Mouse (Mus musculus): ENCODE results near the gene Pdik1l.

DNA sequence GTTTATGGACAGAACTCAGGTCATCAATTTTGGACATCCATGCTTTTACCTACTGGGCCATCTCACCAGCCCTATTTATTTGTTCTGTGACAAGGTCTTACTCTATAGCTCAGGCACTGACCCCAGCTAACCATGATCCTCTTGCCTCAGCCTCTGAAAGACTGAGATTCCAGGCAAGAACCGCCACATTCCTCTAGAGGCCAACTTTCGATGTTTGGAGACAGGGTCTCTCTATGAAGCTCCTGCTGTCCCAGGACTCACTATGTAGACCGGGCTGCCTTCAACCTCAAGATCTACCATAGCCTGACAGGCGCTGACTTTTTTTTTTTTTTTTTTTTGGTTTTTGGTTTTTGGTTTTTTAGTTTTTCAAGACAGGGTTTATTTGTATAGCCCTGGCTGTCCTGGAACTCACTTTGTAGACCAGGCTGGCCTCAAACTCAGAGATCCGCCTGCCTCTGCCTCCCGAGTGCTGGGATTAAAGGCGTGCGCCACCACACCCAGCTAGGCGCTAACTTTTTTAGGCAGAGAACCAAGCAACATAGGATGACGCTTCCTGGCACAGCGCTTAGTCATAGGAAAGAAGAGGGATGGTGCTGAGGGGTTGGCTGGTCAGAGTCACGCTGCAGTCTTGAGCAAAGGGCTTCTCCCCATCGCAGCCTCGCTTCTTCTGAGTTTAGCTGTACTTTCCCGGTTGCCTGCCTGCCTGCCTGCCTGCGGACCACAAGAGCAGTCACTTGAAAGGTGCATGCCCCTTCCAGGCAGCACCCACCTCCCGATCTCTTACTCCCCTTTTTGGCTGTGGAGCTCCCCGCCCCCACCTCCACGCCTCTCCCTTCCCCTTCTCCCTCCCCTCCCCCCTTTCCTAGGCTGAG, 11.2 kb upstream of the Pdik1l start:
- TF ChIP-seq CTCF (IDR thresholded peaks at IDR 0.05; ENCODE audit: low read depth, low read length) (no peak), POLR2A (IDR thresholded peaks at IDR 0.05; ENCODE audit: borderline replicate concordance, low read depth, low read length) (no peak)

Data from bone marrow macrophage, adult 2 months (primary cell).